Mouse (Mus musculus) 416B (cell line): ENCODE measurements around the gene Tppp3.

Experiments used
- DNase-seq: peaks from one replicate; pipeline ENCODE4 v3.0.0; 2011; ENCODE audit warnings: low read depth

The Tppp3 gene

GRCm38 (mm10) chr8:105466700-105467291, 4.5 kb downstream of the Tppp3 start:
- DNase-seq: no peak

GRCm38 (mm10) chr8:105466246-105466645, 5.1 kb downstream of the Tppp3 start:
- no peak for DNase-seq

- no peak for DNase-seq
These were observed 6.7 kb downstream of the Tppp3 start for GRCm38 (mm10) chr8:105464595-105464994.

- no peak for DNase-seq
These were observed 10.1 kb downstream of the Tppp3 start for GRCm38 (mm10) chr8:105461085-105461803.

GRCm38 (mm10) chr8:105455218-105455617, 16.1 kb downstream of the Tppp3 start:
- DNase-seq: peak; percentile 79

DNA sequence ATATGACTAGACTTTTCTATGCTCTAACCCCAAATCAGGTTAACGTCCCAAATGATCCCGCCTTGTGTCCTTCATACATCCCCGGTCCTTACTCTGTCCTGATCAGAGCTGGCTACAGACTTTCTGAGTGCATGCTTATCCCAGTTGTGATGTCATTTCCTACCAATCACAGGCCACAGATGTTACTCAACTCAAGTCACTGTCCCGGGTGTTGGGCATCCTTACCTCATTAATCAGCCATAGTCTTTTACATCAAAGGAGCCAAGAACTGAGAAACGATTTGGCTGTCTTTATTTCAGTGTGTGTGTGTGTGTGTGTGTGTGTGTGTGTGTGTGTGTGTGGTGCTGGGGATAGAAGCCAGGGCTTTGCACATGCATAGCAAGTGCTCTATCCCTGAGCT, 17.2 kb downstream of the Tppp3 start:
- peak; percentile 72 for DNase-seq

- peak; percentile 75 for DNase-seq
These were observed 18.0 kb downstream of the Tppp3 start for GRCm38 (mm10) chr8:105453296-105453695.

- no peak for DNase-seq
These were observed 19.3 kb downstream of the Tppp3 start for GRCm38 (mm10) chr8:105451903-105452603.

GRCm38 (mm10) chr8:105450977-105451376, 20.3 kb downstream of the Tppp3 start:
- DNase-seq: no peak

GRCm38 (mm10) chr8:105448596-105448995, 22.7 kb downstream of the Tppp3 start:
- DNase-seq: no peak

GRCm38 (mm10) chr8:105448188-105448587, 23.1 kb downstream of the Tppp3 start:
- DNase-seq: no peak

DNA sequence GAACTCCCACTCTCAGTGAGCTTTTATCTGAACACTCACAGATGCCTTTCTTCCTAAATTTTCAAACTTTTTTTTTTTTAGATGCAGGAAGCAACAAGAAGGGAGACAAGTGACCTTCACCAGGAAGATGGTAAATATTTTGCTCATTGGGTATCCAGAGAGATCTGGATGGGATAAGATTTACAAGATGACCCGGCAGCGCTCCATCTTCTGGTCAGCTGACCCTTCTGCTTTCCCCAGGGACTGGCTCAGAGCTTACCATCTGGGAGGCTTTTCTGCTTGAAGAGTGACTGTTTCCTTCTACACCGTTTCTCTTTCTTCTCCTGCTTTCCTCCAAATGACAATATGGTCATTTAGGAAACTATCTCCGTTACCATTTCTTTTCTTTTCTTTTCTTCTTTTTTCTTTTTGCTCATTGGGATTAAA, 25.2 kb downstream of the Tppp3 start:
- DNase-seq: no peak

GRCm38 (mm10) chr8:105445296-105446126, 25.8 kb downstream of the Tppp3 start:
- no peak for DNase-seq

DNA sequence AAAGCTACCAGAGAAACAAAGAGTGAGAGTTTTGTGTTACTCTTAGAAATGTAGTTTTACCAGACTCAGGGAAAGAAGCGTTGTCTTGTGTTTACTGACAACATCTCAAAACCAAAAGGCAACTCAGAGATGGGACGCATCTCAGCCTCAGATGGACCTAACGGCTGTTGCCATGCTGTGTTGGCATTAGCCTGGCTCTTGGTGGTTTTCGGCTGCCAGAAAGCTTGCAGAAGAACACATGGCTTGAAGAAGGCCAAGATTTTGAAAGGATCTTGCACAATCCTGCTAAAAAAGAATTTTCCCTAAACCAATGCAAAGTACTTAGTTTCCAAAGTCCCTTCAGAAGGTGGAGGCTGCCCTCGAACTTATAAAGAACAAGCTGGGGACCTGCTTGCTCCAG, 28.7 kb downstream of the Tppp3 start:
- DNase-seq: no peak

DNA sequence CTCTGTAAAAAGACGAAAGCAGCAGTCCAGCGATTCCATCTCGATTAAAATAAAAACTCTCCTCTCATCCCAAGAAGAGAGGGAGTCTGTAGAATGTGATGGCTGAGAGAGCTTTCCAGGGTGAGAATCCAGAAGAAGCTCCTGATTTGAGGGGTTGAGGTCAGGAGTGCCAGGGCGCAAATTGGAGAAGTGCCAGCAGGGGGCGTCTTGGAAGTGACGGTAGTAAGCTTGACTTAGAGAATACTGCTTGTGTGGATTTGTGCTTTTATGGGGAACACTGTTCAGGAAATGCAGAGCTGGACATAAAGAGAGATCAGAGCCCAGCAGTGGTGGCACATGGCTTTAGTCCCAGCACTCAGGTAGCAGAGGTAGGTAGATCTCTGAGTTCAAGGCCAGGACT, 29.9 kb downstream of the Tppp3 start:
- DNase-seq: peak; percentile 61

- DNase-seq: peak; percentile 76
These were observed 32.5 kb downstream of the Tppp3 start for GRCm38 (mm10) chr8:105438865-105439264.

DNA sequence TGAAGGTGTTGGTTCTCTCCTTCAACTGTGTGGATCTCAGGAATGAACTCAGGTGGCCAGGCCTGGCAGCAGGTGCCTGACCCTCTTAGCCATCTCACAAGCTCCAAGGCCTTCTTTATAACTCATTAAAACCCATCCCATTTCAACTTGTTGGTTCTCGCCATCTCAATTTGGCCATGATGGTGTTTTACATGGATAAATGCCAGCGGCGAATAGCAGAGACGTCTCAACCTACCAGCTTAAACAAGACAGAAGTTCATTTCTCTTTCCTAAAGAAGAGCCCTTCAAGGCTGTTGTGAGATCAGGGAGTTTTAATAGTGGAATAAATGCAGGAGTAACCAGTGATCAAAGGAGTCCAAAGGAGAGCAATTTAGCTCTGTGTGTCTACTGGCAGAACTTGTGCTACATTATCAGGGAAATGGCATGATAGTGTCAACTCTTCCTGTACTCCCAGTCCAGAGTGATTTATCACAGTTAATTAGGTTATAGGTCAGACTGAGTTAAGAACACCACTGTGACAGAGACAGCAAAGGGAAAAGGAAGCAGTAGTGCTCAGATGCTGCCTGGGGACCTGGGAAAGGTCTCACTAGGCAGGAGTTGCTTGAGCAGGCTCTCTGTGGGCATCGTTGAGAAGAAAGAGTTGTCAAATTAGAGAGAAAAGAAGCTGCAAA, 34.1 kb downstream of the Tppp3 start:
- no peak for DNase-seq

- no peak for DNase-seq
These were observed 35.1 kb downstream of the Tppp3 start for GRCm38 (mm10) chr8:105436218-105436617.

- DNase-seq: no peak
These were observed 37.2 kb downstream of the Tppp3 start for GRCm38 (mm10) chr8:105434136-105434535.

GRCm38 (mm10) chr8:105433511-105433910, 37.8 kb downstream of the Tppp3 start:
- DNase-seq: no peak

DNA sequence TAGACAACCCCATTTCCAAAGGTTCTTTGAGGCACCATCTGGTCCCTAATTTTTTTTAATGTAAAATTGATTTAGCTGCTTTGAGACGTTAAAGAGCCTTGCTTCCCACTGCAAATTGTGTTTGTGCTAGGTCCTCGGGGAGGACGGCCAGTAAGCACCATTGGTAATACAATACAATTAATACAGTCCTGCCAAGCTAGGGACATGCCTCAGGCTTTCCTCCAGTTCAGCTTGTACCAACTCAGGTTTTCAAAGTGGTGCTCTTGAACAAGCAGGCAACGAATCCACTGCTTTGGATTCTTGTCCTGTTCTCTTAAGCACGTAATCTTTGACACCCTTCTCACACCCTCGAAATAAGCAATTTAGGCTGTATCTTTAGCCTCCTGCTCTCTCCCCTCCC, 38.3 kb downstream of the Tppp3 start:
- DNase-seq: no peak
